Mouse (Mus musculus) induced T-regulatory cell, adult 2 months (primary cell): ENCODE measurements around the gene Col16a1.
A peak's percentile ranks its signal among the peaks of the same experiment; 100 is the strongest.

Experiments
- DNase-seq: peaks from one replicate; pipeline ENCODE4 v3.0.0-alpha.2; 2012; ENCODE audit warnings: low read depth

Gene Col16a1

DNA sequence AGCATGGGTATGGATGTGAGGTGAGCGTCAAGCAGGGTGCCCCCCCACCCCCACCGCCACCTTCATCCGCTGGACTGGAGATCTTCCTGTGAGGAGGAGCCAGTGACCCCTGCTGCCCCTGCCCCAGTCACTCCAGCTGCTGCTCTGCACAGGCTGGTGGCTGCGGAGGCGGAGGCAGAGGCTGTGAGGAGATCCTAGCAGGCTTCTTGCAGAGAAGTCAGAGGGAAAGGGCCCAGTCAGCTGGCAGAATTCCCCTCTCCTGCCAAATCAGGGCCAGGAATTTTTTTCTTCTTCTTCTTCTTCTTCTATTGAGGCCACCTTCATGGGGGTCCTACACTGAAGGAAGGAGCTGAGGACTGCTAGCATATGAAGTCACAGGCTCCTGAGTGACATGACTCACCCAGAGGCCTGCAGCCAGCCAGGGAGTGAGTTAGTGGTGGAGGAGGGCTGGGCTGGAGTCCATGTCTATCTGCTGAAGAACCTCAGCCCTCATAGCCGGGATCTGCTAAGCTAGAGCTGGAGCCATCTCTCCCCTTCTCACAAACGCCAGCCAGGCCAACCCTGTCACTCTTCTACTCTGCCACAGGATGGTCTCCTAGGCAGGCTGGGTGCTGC lies 36.8 kb downstream of the Col16a1 start:
- DNase-seq = no peak

DNA sequence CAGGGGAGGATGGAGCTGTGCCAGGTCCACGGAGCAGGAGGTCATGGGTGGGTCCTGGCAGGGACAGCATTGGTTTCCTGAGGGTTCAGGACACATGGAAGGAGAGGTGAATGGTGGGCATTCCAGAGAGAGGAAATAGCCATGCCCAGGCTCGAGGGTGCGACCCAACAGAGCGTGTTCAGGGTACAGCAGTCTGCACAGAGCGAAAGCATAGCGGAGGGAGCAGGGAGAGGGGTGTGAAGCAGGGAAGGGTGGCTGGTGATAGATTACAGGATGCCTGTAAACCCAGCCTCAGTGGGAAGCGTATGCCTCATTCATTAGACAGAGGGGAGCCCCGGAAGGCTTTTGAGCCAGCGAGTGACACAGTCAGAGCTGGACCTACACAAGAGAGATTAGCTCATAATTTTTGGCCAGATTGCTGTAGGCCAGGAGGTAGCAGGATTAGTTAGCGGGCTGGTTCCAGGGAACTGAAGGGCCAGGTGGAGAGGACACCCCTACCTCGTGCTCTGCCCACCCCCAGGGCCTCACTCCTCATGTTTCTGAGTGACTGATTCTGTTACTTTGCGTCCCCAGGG lies 37.7 kb downstream of the Col16a1 start:
- DNase-seq = no peak

- peak; percentile 89 for DNase-seq
Observed at GRCm38 (mm10) chr4:130087293-130087692, 39.7 kb downstream of the Col16a1 start.

DNA sequence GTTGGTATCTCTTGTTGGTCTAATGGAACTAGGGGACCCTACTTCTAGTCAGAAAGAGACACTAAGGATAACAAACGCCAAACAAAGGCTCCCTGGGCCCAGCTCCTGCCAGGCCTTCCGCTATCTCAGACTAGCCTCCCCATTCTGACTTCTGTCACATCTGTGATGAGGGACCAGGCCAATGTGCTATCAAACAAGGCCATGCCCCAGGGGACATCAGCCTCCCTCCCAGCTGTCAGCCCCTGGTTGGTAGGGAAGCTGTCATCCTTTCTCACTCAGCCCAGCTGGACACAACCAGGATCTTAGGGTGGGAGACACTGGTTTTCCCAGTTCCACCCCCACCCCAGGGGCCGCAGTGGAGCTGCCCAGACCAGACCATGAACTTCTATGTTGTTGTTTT lies 47.5 kb downstream of the Col16a1 start:
- no peak for DNase-seq

DNA sequence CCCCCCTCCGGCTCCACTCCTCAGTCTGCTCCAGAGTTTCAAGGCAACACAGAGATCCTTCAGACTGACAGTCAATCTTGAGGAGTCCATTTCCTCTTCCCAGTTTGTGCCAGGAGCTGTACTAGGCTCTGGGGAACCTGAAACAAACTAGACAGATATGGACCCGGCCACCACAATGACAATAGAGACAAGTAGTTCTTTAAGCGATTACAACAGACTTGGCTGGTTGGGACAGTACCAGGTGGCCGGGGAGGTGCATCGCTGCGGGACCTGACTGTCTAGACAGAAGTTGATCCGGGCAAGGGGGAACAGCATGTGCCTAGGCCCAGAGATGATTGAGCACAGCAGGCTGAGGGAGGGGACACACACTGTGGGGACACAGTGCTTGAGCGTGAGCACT lies 53.5 kb downstream of the Col16a1 start:
- no peak for DNase-seq

DNA sequence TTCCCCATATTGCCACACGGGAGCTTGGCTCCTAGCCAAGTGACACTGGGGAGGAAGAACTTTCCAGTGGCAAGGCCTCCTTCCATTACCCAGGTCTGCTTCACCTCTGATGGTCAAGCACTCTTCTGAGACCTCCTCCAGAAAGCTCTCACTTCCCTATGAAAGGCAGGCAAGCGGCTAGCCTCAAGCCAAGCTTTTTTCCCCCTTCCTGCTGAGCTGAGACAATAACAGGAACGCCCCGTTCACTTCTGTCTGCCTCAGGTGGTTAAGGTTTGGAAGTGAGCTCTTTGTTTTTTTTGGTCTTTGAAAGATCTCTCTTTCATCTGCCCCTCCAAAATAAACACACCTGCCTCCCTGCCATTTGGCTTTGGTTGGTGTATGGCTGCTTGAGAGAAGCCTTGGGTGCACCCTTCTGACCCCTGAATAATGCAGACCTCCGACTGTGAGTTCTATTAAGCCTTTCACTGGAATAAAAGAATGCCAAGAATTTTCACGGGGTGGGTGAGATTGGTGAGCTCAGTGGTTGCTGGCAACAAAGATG lies 54.5 kb downstream of the Col16a1 start, which contains the start of gene Pef1:
TSS of gene Pef1 (plus strand) at position 448 of the 541 bp plus-strand sequence.
- no peak for DNase-seq

- DNase-seq = peak; percentile 39
Observed at GRCm38 (mm10) chr4:130103632-130104031, 56.0 kb downstream of the Col16a1 start.

GRCm38 (mm10) chr4:130104584-130104983 lies 56.9 kb downstream of the Col16a1 start:
- DNase-seq = no peak

DNA sequence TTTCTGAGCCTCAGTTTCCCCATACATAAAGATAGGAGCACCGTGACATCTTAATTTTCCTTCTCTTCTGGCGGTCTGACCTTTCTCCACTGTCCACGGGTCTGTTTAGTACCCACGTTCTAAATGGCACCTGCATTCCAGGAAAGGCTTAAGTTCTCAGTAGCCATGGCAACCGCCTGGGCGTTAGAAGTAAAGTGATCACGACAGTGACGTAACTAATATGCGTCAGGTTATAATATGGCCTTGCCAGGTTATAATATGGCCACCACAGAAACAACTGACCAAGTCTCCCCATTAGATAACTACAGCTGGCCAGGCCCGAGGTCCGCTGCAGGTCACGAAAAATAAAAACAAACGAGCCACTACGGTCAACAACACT lies 59.4 kb downstream of the Col16a1 start:
- DNase-seq = no peak

GRCm38 (mm10) chr4:130107444-130108131 lies 59.9 kb downstream of the Col16a1 start:
- DNase-seq = peak; percentile 100

DNA sequence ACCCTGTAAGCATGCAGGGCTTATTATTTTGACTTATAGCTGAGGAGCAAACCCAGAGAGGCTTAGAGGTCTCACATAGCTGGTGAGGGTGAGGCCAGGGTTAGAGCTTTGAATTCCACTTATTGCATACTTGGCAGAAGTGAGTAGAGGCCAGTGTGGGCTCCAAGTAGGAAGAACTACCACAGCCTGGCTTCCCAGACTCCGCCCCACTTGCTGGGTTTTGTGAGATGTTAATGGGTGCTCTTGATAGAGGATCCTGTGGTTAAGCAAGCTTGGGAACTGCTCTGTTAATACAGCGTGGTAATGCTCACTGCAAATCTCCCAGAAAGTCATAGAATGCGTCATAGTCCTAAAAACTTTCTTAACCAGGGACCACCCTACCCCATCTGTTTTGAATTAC lies 61.3 kb downstream of the Col16a1 start:
- DNase-seq = no peak

DNA sequence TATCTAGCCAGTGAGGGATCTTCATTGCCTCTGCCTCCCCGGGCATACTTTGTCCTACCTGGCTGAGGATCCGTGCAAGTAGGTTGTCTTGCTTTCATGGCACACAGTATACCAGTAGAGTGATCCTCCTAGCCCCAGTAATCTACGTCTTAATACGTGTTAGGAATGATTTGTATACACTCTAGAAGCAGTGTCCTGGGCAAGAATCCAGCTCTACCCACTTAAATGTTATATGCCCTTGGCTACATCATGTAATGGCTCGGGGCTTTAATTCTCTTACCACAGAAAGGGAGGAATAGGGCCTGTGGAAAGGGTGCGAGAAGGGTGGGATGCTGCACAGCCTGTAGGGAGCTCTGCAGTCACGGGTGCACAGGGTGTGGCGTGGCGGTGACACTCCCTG lies 62.0 kb downstream of the Col16a1 start:
- no peak for DNase-seq

DNA sequence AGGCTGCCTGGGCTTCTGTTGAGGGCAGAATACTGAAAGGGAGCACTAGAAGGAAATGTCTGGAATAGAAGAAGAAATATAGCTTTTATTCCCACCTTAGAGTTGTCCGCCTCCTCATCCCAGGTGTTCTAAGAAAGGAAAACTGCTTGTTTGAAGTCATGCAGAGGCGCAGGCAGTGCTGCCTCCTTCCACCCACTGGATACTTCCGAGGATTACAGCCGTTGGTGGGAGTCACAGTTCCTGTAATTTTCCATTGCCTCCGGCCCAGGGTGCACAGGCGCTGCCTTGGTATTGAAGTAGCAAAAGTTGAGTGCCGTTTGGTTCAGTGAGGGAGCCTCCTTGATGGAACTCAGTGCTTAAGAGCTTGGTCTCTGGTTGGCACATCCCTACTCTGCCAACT lies 62.5 kb downstream of the Col16a1 start:
- DNase-seq = no peak

- DNase-seq = no peak
Observed at GRCm38 (mm10) chr4:130112299-130112698, 64.7 kb downstream of the Col16a1 start.

DNA sequence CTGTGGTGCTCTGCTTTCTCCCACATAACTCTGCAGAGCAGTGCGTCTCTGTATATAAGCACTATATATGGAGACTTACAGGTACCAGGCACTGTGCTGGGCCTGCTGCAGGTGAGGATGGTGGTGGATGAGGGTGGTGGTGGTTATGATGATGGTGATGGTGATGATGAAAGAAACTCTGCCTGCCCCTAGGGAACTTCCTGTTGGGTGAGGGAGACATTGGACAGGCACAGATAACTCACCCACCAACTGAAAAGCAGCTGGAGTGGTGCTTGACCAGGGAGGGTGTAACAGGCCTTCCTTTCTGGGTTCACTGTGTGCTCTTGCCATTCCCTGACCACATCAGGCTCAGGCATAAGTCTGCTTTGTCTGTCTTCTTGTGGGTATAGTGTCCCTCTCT lies 65.1 kb downstream of the Col16a1 start:
- DNase-seq = no peak

DNA sequence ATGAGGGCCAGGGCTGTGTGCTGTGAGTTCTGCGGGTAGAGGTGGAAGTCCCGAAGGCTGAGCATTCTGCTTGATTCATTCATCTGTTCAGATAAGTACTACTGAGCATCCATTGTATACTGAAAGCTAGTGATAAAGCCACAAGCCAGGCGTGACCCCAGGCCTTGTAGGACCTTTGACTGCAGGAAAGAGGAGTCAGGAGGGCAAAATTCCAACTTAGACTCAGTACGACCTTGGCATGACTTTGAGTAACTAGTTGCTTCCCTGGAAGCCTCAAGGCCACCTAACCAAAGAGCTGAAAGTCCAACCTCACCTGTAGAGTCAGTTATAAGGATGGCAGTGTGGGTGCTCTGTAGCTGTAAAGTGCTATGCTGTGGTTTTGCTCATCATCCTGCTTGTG lies 73.1 kb downstream of the Col16a1 start:
- no peak for DNase-seq

- DNase-seq = no peak
Observed at GRCm38 (mm10) chr4:130121560-130121959, 73.9 kb downstream of the Col16a1 start.

GRCm38 (mm10) chr4:130123020-130123419 lies 75.4 kb downstream of the Col16a1 start:
- DNase-seq = no peak

DNA sequence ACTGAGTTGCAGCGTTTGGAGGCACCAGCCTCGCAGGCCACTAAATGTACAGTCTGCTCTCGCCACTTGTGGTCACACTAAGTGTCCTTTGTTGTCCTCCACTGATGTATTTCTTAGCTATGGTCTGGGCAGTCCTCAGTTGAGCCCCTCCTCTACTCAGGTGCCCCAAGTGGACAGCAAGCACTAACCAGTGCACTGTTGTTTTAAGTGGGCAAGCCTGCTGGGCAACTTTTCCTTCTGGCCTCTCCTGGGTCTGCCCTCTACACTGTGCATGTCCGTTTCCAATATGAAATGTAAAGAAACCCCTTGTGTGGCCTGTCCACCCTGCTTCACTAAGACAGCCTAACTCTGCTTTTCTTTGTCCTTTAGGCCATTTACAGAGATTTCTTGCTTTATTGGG lies 76.5 kb downstream of the Col16a1 start:
- DNase-seq = no peak

GRCm38 (mm10) chr4:130125164-130125563 lies 77.5 kb downstream of the Col16a1 start:
- DNase-seq = no peak

DNA sequence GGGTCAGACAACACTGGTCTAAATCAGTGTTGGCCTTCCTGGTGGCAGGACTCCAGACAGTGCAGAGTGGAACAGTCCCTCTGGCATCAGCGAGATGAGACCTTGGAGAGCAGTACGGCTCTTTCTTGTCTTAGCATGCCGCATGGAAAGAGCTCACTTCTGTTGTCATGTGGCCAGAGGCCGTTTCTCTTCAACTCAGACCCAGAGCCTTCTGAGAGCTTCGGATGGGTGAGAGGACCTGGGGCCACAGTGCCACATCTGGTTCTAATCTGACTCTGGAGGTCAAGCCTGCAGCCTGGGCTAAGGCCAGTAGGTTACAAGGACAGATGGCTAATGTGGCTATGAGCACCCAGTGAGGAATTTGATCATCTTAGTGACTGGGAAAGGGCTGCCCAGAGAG lies 78.3 kb downstream of the Col16a1 start:
- no peak for DNase-seq

- no peak for DNase-seq
Observed at GRCm38 (mm10) chr4:130128907-130129306, 81.3 kb downstream of the Col16a1 start.

GRCm38 (mm10) chr4:130130082-130130481 lies 82.4 kb downstream of the Col16a1 start:
- no peak for DNase-seq
